Mouse (Mus musculus) yolk sac, embryonic 10.5 days (tissue): ENCODE results near the gene Gm20518.

Source experiments
- DNase-seq: peaks from one replicate; pipeline ENCODE4 v3.0.0-alpha.2; 2017; ENCODE audit warnings: low spot score

Gm20518 gene

DNA sequence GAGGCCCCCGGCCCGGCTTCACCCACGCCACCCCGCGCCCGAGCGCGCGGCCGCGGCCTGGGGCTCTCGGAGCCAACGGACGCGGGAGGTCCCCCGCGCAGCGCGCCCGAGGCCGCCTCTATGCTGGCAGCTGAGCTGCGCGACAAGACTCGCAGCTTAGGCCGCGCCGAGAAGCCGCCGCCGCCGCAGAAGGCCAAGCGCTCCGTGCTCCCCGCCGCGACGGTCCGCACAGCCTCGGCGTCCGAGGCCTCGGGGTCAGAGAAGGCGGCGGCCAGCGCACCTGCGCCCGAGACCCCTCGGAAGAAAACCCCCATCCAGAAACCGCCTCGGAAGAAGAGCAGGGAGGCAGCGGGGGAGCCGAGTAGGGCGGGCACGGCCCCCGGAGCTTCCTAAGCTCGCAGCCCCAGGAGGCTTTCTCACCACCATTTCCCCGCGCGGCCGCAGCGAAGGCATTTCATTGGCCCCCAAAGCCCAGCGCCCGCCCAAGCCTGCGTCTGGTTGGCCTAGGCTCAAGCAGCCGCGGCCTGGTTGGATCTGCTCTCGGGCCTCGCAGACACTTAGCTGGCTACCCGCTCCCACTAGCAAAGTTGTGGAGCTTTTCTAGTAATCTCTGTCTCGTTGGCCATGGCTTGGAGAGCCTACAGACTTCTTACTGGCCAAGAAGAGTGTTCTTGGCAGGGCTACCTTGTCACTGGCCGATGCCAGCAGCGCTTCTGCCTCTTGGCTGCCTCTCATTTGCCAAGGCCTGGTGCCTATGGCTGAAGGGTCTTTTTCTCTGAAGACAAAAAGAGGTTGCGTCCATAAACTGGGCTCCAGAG, 84.1 kb downstream of the Gm20518 start:
- DNase-seq, result peak; percentile 90

DNA sequence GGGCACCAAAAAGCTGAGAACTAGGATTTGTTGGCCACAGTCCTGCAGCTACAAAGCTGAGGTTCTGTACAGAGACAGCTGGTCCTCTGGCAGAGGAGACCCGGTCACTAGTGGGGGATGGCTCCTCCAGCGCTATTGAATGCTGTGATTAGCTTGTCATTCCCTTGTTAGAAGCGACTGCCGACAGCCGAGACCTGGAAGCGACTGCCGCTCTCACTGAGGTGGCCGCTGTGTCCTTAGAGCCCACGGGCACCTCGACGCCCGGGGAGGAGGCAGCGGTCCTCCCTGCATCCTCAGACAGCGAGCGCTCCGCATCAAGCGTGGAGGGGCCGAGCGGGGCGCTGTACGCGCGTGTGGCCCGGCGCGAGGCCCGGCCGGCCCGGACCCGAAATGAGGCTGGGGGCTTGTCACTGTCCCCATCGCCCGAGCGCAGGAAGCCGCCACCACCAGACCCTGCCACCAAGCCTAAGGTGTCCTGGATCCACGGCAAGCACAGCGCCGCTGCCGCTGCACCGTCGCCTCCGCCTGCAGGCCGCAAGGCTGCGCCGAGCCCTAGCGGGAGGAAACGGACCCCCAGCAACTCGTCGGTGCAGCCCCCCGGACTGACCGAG, 84.8 kb downstream of the Gm20518 start:
- no peak for DNase-seq

DNA sequence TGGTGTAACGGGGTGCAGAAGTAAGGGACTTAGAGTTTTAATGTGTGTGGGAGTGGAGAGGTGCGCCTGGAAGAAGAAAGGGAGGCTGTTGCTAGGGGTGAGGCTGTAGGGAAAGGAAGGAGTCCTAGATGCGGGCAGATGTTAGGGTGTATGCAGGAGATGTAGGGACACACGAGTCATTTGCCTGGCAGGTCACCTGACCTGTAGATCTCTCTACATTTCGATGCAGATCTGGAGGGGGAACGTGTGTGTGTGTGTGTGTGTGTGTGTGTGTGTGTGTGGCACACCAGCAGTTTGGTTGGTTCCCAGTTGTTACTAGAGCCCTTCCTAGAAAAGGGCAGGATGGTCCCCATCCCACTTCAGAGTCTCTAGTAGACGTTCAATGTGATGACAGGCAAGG, 86.5 kb downstream of the Gm20518 start:
- DNase-seq, result no peak

DNA sequence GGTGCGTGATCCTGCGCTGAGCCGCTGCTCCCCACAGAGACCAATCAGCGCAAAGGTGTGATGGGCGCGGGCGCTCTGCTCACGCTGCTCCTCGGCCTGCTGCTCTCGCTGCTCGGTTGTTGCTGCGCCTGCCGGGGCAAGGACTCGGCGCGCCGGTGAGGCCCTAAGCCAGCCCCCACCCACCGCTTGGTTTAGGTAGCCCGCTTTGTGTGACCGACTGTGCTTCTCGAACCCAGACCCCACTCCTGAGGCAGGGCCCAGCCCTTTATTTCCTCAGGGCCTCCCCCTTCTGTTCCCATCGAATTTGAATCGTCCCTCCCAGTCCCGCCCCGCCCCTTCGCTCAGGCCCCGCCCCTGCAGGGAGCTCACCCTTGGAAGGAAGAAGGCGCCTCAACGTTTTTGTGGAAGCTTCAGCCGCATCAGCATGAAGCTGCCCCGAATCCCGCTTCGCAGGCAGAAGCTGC, 87.0 kb downstream of the Gm20518 start:
- peak; percentile 77 for DNase-seq

DNA sequence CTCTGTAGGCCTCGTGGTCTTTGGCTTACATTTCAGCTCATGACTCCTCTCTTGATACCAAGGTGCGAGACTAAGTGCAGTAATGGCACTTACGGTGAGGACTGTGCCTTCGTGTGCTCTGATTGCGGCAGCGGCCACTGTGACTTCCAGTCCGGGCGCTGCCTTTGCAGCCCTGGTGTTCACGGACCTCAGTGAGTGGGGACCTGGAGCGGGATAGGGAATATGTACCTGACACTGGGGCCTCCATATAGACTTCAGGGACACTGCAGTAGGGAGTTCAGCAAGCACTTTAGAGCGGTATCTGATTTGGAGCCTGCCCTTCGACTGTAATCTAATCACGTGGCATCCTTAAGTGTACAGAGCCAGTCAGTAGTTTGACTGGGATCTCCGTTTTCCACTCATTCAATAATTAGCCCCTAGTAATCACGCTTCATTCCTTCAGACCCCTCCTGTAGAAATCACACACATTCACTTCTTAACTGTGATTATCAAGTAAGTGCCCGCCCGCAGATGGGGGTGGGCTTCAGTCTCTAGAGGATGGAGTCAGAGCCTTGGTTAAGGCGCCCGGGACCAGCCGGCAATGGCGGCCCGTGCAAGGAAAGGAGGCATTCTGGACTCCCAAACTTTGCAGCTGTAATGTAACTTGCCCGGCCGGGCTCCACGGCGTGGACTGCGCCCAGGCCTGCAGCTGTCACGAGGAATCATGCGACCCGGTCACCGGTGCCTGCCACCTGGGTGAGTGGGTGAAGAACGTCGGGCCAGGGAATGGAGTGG, 87.6 kb downstream of the Gm20518 start:
- DNase-seq, result no peak

DNA sequence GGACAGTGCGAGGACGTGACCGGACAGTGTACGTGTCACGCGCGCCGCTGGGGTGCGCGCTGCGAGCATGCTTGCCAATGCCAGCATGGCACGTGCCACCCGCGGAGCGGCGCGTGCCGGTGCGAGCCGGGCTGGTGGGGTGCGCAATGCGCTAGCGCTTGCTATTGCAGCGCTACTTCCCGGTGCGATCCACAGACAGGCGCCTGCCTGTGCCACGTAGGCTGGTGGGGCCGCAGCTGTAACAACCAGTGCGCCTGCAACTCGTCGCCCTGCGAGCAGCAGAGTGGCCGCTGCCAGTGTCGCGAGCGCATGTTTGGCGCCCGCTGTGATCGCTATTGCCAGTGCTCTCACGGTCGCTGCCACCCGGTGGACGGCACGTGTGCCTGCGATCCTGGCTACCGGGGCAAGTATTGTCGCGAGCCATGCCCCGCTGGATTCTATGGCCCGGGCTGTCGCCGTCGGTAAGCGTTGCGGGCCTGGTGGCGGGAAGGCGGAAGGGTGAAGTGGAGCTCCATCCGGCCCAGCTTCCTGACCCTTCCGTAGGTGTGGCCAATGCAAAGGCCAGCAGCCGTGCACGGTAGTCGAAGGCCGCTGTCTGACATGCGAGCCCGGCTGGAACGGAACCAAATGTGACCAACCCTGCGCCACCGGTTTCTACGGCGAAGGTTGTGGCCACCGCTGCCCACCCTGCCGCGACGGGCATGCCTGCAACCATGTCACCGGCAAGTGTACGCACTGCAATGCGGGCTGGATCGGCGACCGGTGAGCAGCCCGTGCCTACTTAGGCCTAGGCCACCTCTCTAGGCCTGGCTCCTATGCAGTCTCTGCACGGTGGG, 88.4 kb downstream of the Gm20518 start:
- peak; percentile 27 for DNase-seq

DNA sequence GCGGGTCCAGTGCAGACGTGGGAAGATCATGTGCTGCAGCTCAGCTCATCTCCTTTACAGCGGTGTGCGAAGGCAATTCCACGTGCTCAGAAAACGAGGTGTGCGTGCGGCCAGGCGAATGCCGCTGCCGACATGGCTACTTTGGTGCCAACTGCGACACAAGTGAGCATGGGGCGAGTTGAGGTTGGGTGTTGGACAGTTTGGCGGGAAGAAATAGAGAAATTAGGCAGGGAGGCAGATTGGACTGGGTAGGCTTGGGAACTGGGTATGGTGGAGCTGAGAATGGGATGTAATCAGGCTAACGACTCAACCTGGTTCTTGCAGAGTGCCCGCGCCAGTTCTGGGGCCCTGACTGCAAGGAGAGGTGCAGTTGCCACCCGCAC, 89.0 kb downstream of the Gm20518 start:
- DNase-seq, result no peak

DNA sequence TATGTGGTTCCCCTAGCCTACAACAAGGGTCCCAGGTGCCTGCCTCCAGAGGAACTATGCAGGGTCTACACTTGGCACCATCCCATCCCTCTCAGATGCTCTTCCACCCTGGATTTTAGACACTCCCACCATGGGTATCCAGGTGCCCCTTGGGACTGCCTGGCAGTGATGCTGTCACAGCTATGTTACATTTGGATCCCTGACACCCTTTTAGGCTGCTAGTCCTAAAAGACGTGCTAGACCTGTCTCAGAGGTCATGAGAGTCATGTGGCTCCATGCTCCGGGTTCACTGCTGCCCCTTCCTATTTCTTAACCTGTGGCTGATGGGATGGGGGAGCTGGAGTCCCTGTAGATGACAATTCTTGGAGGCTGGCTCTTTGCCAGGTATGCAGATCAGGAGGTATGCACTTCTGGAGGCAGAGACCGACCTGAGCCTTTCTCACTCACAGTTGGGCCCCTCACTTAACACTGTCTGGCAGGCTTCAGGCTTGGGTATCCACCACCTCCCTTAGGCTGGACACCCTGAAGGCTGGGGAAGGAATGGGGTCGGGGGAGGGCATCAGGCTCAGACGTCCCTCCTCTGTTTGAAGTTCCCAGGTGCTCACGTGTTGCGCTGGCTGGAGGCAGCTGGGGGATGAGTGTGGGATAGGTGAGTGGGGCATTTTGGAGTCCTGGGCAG, 89.6 kb downstream of the Gm20518 start:
- no peak for DNase-seq

DNA sequence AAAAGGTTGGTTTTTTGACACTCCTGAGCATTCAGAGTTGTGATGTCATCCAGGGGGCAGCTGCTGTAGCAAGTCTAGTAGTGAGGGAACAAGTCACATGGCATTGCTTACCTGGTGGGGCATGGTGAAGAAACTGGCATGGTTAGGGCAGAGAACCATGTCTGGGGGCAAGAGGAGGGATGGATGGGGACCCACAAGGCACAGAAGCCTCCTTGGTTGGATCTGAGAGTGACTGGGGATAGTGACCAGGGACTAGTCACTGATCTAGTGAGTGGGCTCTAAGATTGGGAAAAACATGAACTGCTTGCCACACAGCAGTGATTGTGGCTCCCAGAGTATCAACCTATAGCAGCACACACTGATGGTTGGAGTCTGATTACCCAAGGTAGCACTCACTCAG, 91.9 kb downstream of the Gm20518 start:
- no peak for DNase-seq

DNA sequence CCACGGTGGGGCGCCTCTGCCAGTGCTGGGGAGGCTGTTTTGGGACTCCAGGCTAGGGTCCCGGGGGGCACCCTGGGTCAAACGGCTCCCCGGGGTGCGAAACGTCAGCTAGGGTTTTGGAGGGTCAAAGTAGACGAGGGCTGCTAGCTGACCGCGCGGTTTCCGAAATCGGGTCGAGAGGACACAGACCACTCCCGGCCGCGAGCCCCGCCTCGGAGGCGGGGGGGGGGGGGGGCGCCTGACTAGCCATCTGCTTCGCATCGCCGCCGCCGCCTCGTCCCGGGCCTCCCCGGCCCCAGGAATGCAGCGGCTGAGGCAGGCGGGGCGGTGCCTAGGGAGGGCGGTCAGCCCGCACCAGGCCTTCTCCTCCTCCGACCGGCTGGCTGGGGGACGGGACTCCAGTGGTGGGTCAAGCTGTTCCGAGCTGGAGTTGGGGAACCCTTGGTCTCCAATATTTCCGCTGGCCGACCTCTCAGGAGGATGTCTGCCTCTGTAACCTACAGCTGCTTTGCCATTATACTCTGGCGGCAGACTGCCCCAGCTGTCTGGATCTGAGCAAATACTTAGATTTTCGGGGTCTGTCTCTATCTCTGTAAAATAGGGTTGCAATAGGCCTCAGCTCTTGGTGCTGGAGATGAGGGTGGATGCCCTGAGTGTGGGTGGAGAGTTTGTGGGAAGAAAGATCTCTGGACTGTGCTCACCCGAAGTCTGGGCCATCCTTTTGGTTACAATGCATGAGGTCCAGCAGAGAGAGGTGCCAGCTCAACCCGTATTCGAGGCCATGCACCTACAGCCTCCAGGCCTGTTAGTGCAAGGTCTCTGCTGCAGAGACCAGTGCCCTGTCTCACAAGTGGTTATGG, 92.9 kb downstream of the Gm20518 start:
- peak; percentile 86 for DNase-seq

DNA sequence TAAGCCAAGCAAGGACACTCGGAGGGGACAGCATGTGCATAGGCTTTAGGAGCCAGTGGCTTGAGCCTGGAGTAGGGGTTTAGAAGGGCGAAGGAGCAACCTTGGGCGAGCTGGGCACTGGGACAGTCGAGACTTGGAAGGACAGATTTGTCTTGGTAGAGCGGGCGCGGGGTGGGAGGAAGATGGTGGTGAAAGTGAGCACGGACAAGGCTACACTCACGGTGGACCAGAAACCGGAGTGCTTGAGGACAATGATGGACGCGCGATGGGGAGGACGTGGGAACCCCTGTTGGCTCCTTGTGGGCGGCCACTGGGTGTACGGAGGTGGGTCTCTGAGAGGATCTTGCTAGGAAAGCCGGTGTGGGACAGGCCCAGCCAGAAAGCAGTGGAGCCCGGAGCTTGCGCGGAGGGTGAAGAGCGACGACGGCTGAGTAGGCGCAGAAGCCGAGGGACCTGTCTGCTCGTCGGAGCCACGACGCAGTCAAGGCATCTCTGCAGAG, 93.6 kb downstream of the Gm20518 start:
- DNase-seq, result peak; percentile 63

DNA sequence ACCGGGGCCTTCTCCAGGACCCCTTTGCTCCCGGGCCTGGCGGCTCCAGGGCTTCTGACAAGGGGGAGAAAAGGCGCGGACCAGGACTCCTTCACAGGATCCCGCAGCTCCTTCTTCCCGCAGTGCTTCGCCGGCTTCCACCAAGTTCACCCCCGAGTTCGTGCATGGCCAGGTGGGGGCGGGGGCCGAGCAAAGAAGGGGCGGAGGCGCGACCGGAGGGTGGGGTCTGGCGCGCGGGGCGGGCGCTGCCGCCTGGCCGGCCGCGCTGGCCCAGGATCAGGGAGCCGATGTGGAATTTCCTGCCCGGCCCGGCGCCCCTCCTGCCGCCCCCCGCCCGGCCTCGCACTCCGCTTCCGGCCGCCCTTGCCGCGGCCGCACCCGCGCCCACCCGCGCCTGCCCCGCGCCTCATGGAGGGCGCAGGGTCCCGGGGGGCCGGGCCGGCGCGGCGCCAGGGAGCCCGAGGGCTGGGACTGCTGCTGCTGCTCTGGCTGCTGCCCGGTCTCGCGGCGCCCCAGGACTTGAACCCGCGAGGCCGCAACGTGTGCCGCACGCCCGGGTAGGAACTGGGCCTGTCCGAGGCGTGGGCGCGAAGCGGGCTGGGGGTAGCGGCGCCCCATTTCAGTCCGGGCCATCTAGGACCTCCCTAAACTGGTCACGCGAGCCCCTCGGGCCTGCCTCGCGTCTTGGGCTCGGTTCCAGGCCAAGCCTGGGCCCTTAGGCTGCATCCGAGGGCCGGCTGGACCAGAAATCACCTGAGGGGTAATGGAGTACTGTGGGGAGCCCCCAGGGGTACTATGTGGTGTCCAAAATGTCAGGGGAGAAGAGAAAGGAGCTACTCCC, 94.3 kb downstream of the Gm20518 start, which contains the start of gene Scarf2:
Scarf2 (plus strand) TSS at position 312 of the 841 bp plus-strand sequence.
- peak; percentile 72 for DNase-seq

DNA sequence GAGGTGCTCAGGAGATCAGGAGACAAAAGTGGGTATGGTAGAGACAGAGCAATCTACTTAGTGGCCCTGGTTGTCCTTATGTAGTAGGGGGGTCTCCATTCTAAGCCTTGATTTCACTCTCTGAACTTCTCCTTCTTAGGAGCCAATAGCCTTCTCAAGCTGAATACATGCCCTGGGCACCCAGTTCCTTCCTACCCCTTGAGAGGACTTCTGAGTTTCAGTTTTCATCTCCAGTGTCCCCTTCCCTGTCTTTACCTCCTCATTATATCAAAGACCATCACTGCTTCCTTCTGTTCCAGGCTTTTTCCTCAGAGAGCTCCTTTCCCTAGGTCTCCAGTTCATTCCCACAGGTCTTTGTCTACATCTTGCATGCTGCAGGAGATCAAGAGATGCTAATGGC, 95.0 kb downstream of the Gm20518 start:
- no peak for DNase-seq

DNA sequence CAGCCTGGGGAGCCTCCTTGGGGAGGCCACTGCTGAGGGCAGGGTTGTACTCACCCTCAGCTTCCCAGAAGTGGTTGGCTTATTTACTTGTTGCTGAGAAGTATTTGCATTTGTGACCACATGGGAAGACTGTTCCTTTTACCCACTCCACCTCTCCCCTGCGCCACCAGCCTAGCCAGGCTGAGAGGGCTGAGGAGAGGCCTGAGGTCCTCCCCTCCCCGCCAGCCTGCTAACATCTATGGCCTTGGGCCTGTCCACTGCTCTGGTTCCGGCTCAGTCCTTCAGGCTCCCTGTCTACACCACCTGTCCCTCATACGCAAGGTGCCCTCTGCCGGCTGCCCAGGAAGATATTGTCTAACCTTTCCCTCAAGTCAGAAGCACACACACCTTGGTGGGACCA, 95.8 kb downstream of the Gm20518 start:
- no peak for DNase-seq

DNA sequence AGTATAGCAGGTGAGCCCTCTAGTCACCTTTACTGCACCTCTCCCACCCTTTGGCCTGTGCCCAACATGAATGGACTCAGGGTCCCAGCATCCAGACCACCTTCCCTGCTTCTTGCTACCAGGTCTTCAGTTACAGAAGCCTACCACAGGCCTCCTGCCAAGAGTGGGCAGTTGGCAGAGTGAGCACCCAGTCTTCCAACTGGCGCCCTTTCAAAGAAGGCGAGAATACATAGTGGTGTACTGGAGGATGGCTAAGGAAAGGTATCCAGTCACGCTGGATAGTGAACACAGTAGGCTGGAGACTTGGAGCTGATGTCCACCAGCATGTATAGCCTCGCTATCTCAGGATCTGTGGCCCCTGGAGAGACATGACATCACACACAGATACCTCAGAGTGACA, 97.4 kb downstream of the Gm20518 start:
- DNase-seq, result no peak

DNA sequence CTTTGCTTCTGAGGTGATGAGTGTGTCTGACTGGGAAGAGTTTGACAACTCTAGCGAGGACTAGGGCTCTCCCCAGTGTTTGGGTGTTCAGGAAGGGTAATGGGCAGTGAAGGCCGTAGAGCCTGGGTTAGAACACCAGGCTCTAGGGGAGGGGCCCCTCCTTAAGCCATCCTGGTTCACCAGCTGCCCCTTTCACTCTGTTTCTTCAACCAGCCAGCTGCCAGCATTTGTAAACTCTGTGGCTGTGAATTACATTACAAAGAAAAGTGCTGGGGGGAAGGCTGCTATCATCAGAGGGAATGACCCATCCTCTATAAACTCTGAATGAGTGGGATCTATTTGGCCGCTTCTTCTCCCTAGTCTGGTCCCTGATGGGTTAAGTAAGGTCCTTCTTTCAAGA, 98.7 kb downstream of the Gm20518 start:
- DNase-seq, result no peak

DNA sequence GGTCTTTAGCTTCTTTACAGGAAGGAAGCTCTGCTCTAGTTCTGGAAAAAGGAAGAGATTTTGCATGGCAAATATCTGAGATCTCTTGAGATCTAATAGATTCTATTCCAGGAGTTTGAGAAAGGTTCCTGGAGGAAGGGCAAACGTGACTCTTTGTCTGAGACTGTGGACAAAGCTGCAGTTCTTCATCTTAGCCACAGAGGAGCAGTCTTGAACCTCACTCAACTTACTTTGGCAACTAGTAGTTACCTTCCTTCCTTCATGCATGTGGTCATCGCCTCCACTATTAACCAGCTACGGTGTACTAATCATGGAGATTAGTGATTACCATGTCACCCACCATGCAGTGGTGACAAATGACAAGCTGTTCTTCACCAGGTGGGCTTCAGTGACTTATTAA, 106.1 kb downstream of the Gm20518 start:
- DNase-seq, result no peak
